Mouse (Mus musculus) activated CD4-positive, CD25-positive, alpha-beta regulatory T cell, adult 9 weeks (primary cell): ENCODE results near the gene Olfr1150-ps1. TPM values are rescaled to one million over a fixed set of nuclear protein-coding genes. Genes with fewer than 3 reads are reported as not detected.

Experiments
- polyA plus RNA-seq: library from polyadenylated mRNA; unstranded; fragments of 100-300 nt; shearing (Covaris generic); gene quantifications from one replicate; pipeline ENCODE4 v1.2.1, GENCODE M21; 2017

The Olfr1150-ps1 gene
- polyA plus RNA-seq, result not detected

GRCm38 (mm10) chr2:87843693-87844092 lies at the start of gene Olfr1150-ps1:
Gene Olfr1150-ps1 (plus strand): TSS chr2:87843993.

GRCm38 (mm10) chr2:87800292-87800691 lies 43.5 kb upstream of the Olfr1150-ps1 start, which contains the start of gene Olfr1143:
Gene Olfr1143 (plus strand): TSS chr2:87800592.

GRCm38 (mm10) chr2:87809522-87809921 lies 34.3 kb upstream of the Olfr1150-ps1 start, which contains the start of gene Olfr1145:
Gene Olfr1145 (plus strand): TSS chr2:87809822.

GRCm38 (mm10) chr2:87830233-87830632 lies 13.6 kb upstream of the Olfr1150-ps1 start, which contains the start of gene Olfr1148:
Gene Olfr1148 (plus strand): TSS chr2:87830533.

GRCm38 (mm10) chr2:87855562-87855961 lies 11.8 kb downstream of the Olfr1150-ps1 start, which contains the start of gene Olfr1151:
Gene Olfr1151 (plus strand): TSS chr2:87855862.

GRCm38 (mm10) chr2:87866192-87866591 lies 22.4 kb downstream of the Olfr1150-ps1 start, which contains the start of gene Olfr1152:
Gene Olfr1152 (plus strand): TSS chr2:87866492.

GRCm38 (mm10) chr2:87894662-87895061 lies 50.9 kb downstream of the Olfr1150-ps1 start, which contains the start of gene Olfr1153:
Gene Olfr1153 (plus strand): TSS chr2:87894962.

Other genes with a start within 250 kb of the Olfr1150-ps1 start
- not detected for gene Olfr1130, start 237.8 kb upstream of the Olfr1150-ps1 start, polyA plus RNA-seq
- not detected for gene Olfr1131, start 216.9 kb upstream of the Olfr1150-ps1 start, polyA plus RNA-seq
- gene Olfr1132, start 206.5 kb upstream of the Olfr1150-ps1 start, polyA plus RNA-seq, result not detected
- gene Olfr1133, start 196.6 kb upstream of the Olfr1150-ps1 start, polyA plus RNA-seq, result not detected
- not detected for gene Olfr1134, start 185.5 kb upstream of the Olfr1150-ps1 start, polyA plus RNA-seq
- gene Olfr1135, start 170.3 kb upstream of the Olfr1150-ps1 start, polyA plus RNA-seq, result not detected
- not detected for gene Olfr1136, start 150.0 kb upstream of the Olfr1150-ps1 start, polyA plus RNA-seq
- gene Olfr1137, start 130.8 kb upstream of the Olfr1150-ps1 start, polyA plus RNA-seq, result not detected
- gene Olfr1138, start 104.0 kb upstream of the Olfr1150-ps1 start, polyA plus RNA-seq, result not detected
- gene Olfr1140, start 100.2 kb upstream of the Olfr1150-ps1 start, polyA plus RNA-seq, result not detected
- gene Olfr1141, start 90.0 kb upstream of the Olfr1150-ps1 start, polyA plus RNA-seq, result not detected
- gene Olfr152, start 64.5 kb upstream of the Olfr1150-ps1 start, polyA plus RNA-seq, result not detected
- gene Olfr1143, start 43.4 kb upstream of the Olfr1150-ps1 start, polyA plus RNA-seq, result not detected
- gene Olfr1145, start 34.2 kb upstream of the Olfr1150-ps1 start, polyA plus RNA-seq, result not detected
- not detected for gene Olfr1148, start 13.5 kb upstream of the Olfr1150-ps1 start, polyA plus RNA-seq
- not detected for gene Olfr1151, start 11.9 kb downstream of the Olfr1150-ps1 start, polyA plus RNA-seq
- not detected for gene Olfr1152, start 22.5 kb downstream of the Olfr1150-ps1 start, polyA plus RNA-seq
- not detected for gene Olfr1153, start 51.0 kb downstream of the Olfr1150-ps1 start, polyA plus RNA-seq
- gene Olfr1154, start 61.2 kb downstream of the Olfr1150-ps1 start, polyA plus RNA-seq, result not detected
- gene Olfr1155, start 101.1 kb downstream of the Olfr1150-ps1 start, polyA plus RNA-seq, result not detected
- 0.20 TPM for gene Olfr1156, start 109.1 kb downstream of the Olfr1150-ps1 start, polyA plus RNA-seq
- not detected for gene Olfr1157, start 124.3 kb downstream of the Olfr1150-ps1 start, polyA plus RNA-seq
- gene Olfr74, start 130.7 kb downstream of the Olfr1150-ps1 start, polyA plus RNA-seq, result not detected
- gene Olfr1158, start 146.1 kb downstream of the Olfr1150-ps1 start, polyA plus RNA-seq, result not detected
- gene Olfr1160, start 164.3 kb downstream of the Olfr1150-ps1 start, polyA plus RNA-seq, result not detected
- gene Olfr1161, start 178.8 kb downstream of the Olfr1150-ps1 start, polyA plus RNA-seq, result not detected
- gene Olfr73, start 193.7 kb downstream of the Olfr1150-ps1 start, polyA plus RNA-seq, result not detected
- gene Olfr1162, start 207.1 kb downstream of the Olfr1150-ps1 start, polyA plus RNA-seq, result not detected
- gene Olfr1163, start 227.8 kb downstream of the Olfr1150-ps1 start, polyA plus RNA-seq, result not detected
- gene Olfr1164, start 250.0 kb downstream of the Olfr1150-ps1 start, polyA plus RNA-seq, result not detected